ENCODE assay signal across 8 mouse cellular contexts in genomic region chr15:101139885-101140284, GRCm38 (mm10). TPM values are rescaled to one million over a fixed set of nuclear protein-coding genes. Genes with fewer than 3 reads are reported as not detected.
A peak's percentile ranks its signal among the peaks of the same experiment; 100 is the strongest.
DNase-seq lines count a peak whose midpoint lies in the region; ATAC-seq and TF ChIP-seq lines count a peak whose summit lies in the region.

No protein-coding gene starts in this region.

- no peak for TF ChIP-seq POLR2A in small intestine, adult 2 months (IDR thresholded peaks at IDR 0.05; ENCODE audit: low read depth, low read length)

- no peak overlapping the region for H3K9ac ChIP-seq in embryonic facial prominence, embryonic 15.5 days
- H3K9ac ChIP-seq in hindbrain, embryonic 11.5 days (ENCODE audit: low read depth, low read length): no peak overlapping the region
- no peak overlapping the region for H3K9ac ChIP-seq in limb, embryonic 15.5 days

- TF ChIP-seq CTCF in small intestine, adult 2 months (IDR thresholded peaks at IDR 0.05; ENCODE audit: extremely low read depth, insufficient read length, insufficient replicate concordance, low read depth, low read length): no peak

- peaks cover 58% of the 10 kb centered on the region for H3K4me1 ChIP-seq in embryonic facial prominence, embryonic 15.5 days
- H3K4me1 ChIP-seq in hindbrain, embryonic 11.5 days (replicated peaks; ENCODE audit: control insufficient read depth, insufficient read depth, low read length): peaks cover 17% of the 10 kb centered on the region
- H3K4me1 ChIP-seq in limb, embryonic 15.5 days: peaks cover 56% of the 10 kb centered on the region
- H3K4me1 ChIP-seq in small intestine, adult 2 months (ENCODE audit: control insufficient read depth, insufficient read depth, insufficient read length, low read length): peaks cover 36% of the 10 kb centered on the region

- H3K36me3 ChIP-seq in embryonic facial prominence, embryonic 15.5 days: peaks cover 8% of the 10 kb centered on the region; the same call in 1 of the 2 replicates
- H3K36me3 ChIP-seq in hindbrain, embryonic 11.5 days (ENCODE audit: control insufficient read depth, insufficient read depth, low read length): no peaks in the 10 kb centered on the region
- H3K36me3 ChIP-seq in limb, embryonic 15.5 days: no peaks in the 10 kb centered on the region
- peaks cover 3% of the 10 kb centered on the region; the same call in 1 of the 2 replicates for H3K36me3 ChIP-seq in small intestine, adult 2 months (ENCODE audit: control insufficient read depth, insufficient read depth, low read length)

- no peaks in the 10 kb centered on the region for H3K27me3 ChIP-seq in embryonic facial prominence, embryonic 15.5 days
- H3K27me3 ChIP-seq in hindbrain, embryonic 11.5 days (ENCODE audit: control insufficient read depth, insufficient read depth, low read length): no peaks in the 10 kb centered on the region
- H3K27me3 ChIP-seq in limb, embryonic 15.5 days: no peaks in the 10 kb centered on the region
- no peaks in the 10 kb centered on the region for H3K27me3 ChIP-seq in small intestine, adult 2 months (ENCODE audit: control insufficient read depth, insufficient read depth, low read length)

- H3K4me2 ChIP-seq in embryonic facial prominence, embryonic 15.5 days (replicated peaks): no peak overlapping the region
- H3K4me2 ChIP-seq in hindbrain, embryonic 11.5 days (replicated peaks; ENCODE audit: low read depth, low read length): no peak overlapping the region; the same call in 1 of the 2 replicates
- H3K4me2 ChIP-seq in limb, embryonic 15.5 days: no peak overlapping the region

- H3K4me3 ChIP-seq in embryonic facial prominence, embryonic 15.5 days (replicated peaks): no peak overlapping the region
- H3K4me3 ChIP-seq in hindbrain, embryonic 11.5 days (ENCODE audit: low read depth, low read length): no peak overlapping the region
- no peak overlapping the region for H3K4me3 ChIP-seq in limb, embryonic 15.5 days
- H3K4me3 ChIP-seq in small intestine, adult 2 months (ENCODE audit: low read depth, low read length): no peak overlapping the region

- H3K9me3 ChIP-seq in embryonic facial prominence, embryonic 15.5 days (replicated peaks): no peaks in the 10 kb centered on the region
- no peaks in the 10 kb centered on the region for H3K9me3 ChIP-seq in hindbrain, embryonic 11.5 days (ENCODE audit: control insufficient read depth, low read length)
- no peaks in the 10 kb centered on the region for H3K9me3 ChIP-seq in limb, embryonic 15.5 days

- no peak for ATAC-seq in embryonic facial prominence, embryonic 15.5 days (ENCODE audit: insufficient number of reproducible peaks, low FRiP score, low TSS enrichment, low read depth)
- no peak for ATAC-seq in hindbrain, embryonic 11.5 days (ENCODE audit: low FRiP score)
- ATAC-seq in limb, embryonic 15.5 days (ENCODE audit: insufficient number of reproducible peaks, low FRiP score, low TSS enrichment, low read depth): no peak
- ATAC-seq in inflammation-experienced regulatory T-cells, adult 6 months: no peak
- ATAC-seq in erythroid progenitor cell, adult 5-6 weeks (replicated peaks; ENCODE audit: low FRiP score, poor library complexity, severe bottlenecking): no peak

- peak overlapping the region; percentile 63; the same call in 1 of the 2 replicates for H3K27ac ChIP-seq in embryonic facial prominence, embryonic 15.5 days (replicated peaks)
- H3K27ac ChIP-seq in hindbrain, embryonic 11.5 days (ENCODE audit: low read depth, low read length): no peak overlapping the region; the same call in 1 of the 2 replicates
- H3K27ac ChIP-seq in limb, embryonic 15.5 days: peak overlapping the region; percentile 68; the same call in 1 of the 2 replicates
- H3K27ac ChIP-seq in small intestine, adult 2 months (ENCODE audit: insufficient read depth, low read depth, low read length): peak overlapping the region; percentile 27

- WGBS in embryonic facial prominence, embryonic 15.5 days: 24% methylated on average over 12 of the region's 12 CpGs
- WGBS in hindbrain, embryonic 11.5 days: 18% methylated on average over 12 of the region's 12 CpGs
- 19% methylated on average over 12 of the region's 12 CpGs for WGBS in limb, embryonic 15.5 days
- 18% methylated on average over 12 of the region's 12 CpGs for WGBS in small intestine, adult 2 months

- peak; percentile 37 for DNase-seq in brain, adult 2 months (ENCODE audit: low read depth, low spot score)
- peak; percentile 45 for DNase-seq in hindbrain, embryonic 11.5 days (ENCODE audit: low spot score)
- DNase-seq in spleen, postnatal 36 days (ENCODE audit: low spot score in 2 of 2): no peak

RNA-seq across cellular contexts. Expression of gene Acvrl1, which starts 11.6 kb away (rescaled TPM):
- polyA plus RNA-seq in embryonic facial prominence, embryonic 15.5 days (2015; fragmentation: Nextera tagmentation; extraction: Ambion mirVana): 17.5 and 19.6 TPM in 2 replicates
- polyA plus RNA-seq in hindbrain, embryonic 11.5 days (2014; fragmentation: Nextera tagmentation; extraction: Ambion mirVana): 4.8 and 5.5 TPM in 2 replicates
- polyA plus RNA-seq in limb, embryonic 15.5 days (2015; fragmentation: Nextera tagmentation; extraction: Ambion mirVana): 16.3 and 17.7 TPM in 2 replicates
- 19.6 and 35.5 TPM in 2 replicates for polyA plus RNA-seq in small intestine, adult 2 months (2012; rRNA removed)
- polyA plus RNA-seq in inflammation-experienced regulatory T-cells, adult 6 months (2017; shearing (Covaris generic)): 1 to 10 TPM in 1 of 3 experiments, under 1 TPM in 1, not detected in 1; 0.86 to 1.9 TPM
- total RNA-seq in erythroid progenitor cell, adult 5-6 weeks (2015; ENCODE audit: low replicate concordance): 1.1 and 23.1 TPM in 2 replicates
- 0.08 and 1.3 TPM in 2 replicates for total RNA-seq in erythroid progenitor cell, adult 5-6 weeks (2017; ENCODE audit: low replicate concordance)

RNA-seq across cellular contexts. Expression of gene Ankrd33, which starts 24.3 kb away (rescaled TPM):
- not detected in 2 replicates for polyA plus RNA-seq in embryonic facial prominence, embryonic 15.5 days (2015; fragmentation: Nextera tagmentation; extraction: Ambion mirVana)
- polyA plus RNA-seq in hindbrain, embryonic 11.5 days (2014; fragmentation: Nextera tagmentation; extraction: Ambion mirVana): not detected in 2 replicates
- polyA plus RNA-seq in limb, embryonic 15.5 days (2015; fragmentation: Nextera tagmentation; extraction: Ambion mirVana): not detected in 2 replicates
- polyA plus RNA-seq in small intestine, adult 2 months (2012; rRNA removed): not detected in 2 replicates
- polyA plus RNA-seq in inflammation-experienced regulatory T-cells, adult 6 months (2017; shearing (Covaris generic)): not detected
- total RNA-seq in erythroid progenitor cell, adult 5-6 weeks (2015; ENCODE audit: low replicate concordance): not detected in 2 replicates
- not detected in 2 replicates for total RNA-seq in erythroid progenitor cell, adult 5-6 weeks (2017; ENCODE audit: low replicate concordance)

RNA-seq across cellular contexts. Expression of gene Acvr1b, which starts 34.0 kb away (rescaled TPM):
- 10.5 and 11.4 TPM in 2 replicates for polyA plus RNA-seq in embryonic facial prominence, embryonic 15.5 days (2015; fragmentation: Nextera tagmentation; extraction: Ambion mirVana)
- 16.2 and 17.1 TPM in 2 replicates for polyA plus RNA-seq in hindbrain, embryonic 11.5 days (2014; fragmentation: Nextera tagmentation; extraction: Ambion mirVana)
- 8.4 and 10.9 TPM in 2 replicates for polyA plus RNA-seq in limb, embryonic 15.5 days (2015; fragmentation: Nextera tagmentation; extraction: Ambion mirVana)
- polyA plus RNA-seq in small intestine, adult 2 months (2012; rRNA removed): 21.5 and 46.0 TPM in 2 replicates
- polyA plus RNA-seq in inflammation-experienced regulatory T-cells, adult 6 months (2017; shearing (Covaris generic)): 1 to 10 TPM in 2 of 3 experiments, under 1 TPM in 1; 0.53 to 4.0 (median 3.6) TPM
- 0.84 and 1.8 TPM in 2 replicates for total RNA-seq in erythroid progenitor cell, adult 5-6 weeks (2015; ENCODE audit: low replicate concordance)
- 1.2 and 1.4 TPM in 2 replicates for total RNA-seq in erythroid progenitor cell, adult 5-6 weeks (2017; ENCODE audit: low replicate concordance)

Comparison
In these comparisons a context has a peak if more than half of its experiments do, and no peak if none do; other contexts are left out.
1. DNase-seq: peak in brain, adult 2 months (single experiment) and hindbrain, embryonic 11.5 days (single experiment); none in spleen, postnatal 36 days (0 of 2).